Mouse (Mus musculus) testis, adult 2 months (tissue): ENCODE results near the gene Mlh3.

Experiments
- CTCF ChIP-seq: fragments of 200-500 bp; IDR thresholded peaks from 2 replicates; pipeline ENCODE4 v1.5.1; 2012; ENCODE audit warnings: low read depth, mild to moderate bottlenecking, inconsistent platforms, low read length, moderate library complexity; ENCODE audit not compliant: control insufficient read depth, insufficient read depth, insufficient replicate concordance
- POLR2A ChIP-seq: fragments of 200-500 bp; IDR thresholded peaks from 2 replicates; pipeline ENCODE4 v1.6.1; 2012; ENCODE audit warnings: low read depth, mild to moderate bottlenecking, inconsistent platforms, low read length, moderate library complexity; ENCODE audit not compliant: control insufficient read depth

GRCm38 (mm10) chr12:85279396-85280080 lies 9.1 kb upstream of the Mlh3 start:
- TF ChIP-seq POLR2A (no peak), CTCF (no peak)
